8 mouse cellular contexts compared by ENCODE assay signal in the genomic region with DNA sequence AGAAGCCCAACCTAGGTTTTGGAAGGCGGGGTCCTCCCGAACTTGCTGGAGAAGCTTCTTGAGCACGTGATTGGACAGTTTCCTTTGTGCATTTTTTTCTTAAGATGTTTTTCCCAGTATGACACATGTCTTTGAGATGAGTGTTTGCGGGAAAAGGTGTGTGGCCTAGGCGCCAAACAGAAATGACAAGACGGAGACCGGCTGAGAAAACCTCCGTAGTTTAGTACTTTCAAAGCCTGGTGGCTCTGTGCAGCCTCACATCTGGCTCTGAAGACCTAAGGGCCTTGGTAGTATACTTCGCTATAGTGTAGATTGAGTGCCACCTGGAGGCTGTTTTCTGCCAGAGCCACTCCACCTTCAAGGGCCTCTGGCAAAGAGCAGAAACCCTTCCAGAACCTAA. TPM values are rescaled to one million over a fixed set of nuclear protein-coding genes. Genes with fewer than 3 reads are reported as not detected.
DNase-seq lines count a peak whose midpoint lies in the region; ATAC-seq and TF ChIP-seq lines count a peak whose summit lies in the region.

No protein-coding gene starts in this region.

- H3K4me3 ChIP-seq in layer of hippocampus, adult 2 months, result no peak overlapping the region
- no peak overlapping the region for H3K4me3 ChIP-seq in cortical plate, adult 2 months (ENCODE audit: insufficient read depth, low read length)
- peak overlapping the region; percentile 14 for H3K4me3 ChIP-seq in limb, embryonic 12.5 days (replicated peaks)
- H3K4me3 ChIP-seq in midbrain, embryonic 13.5 days (replicated peaks), result peak overlapping the region; percentile 20
- H3K4me3 ChIP-seq in spleen, adult 2 months (ENCODE audit: extremely low read depth, insufficient read depth, insufficient read length), result no peak overlapping the region

- no peak for TF ChIP-seq POLR2A in cortical plate, adult 2 months (IDR thresholded peaks at IDR 0.05; ENCODE audit: extremely low read depth, insufficient read depth, low read length)
- TF ChIP-seq POLR2A in spleen, adult 2 months (IDR thresholded peaks at IDR 0.05; ENCODE audit: low read depth, low read length), result no peak

- 4% methylated on average over 9 of the region's 9 CpGs for WGBS in limb, embryonic 12.5 days
- 10% methylated on average over 9 of the region's 9 CpGs for WGBS in midbrain, embryonic 13.5 days
- WGBS in spleen, adult 2 months, result 6% methylated on average over 9 of the region's 9 CpGs

- ATAC-seq in limb, embryonic 12.5 days (ENCODE audit: insufficient number of reproducible peaks, insufficient read depth, low FRiP score, low TSS enrichment, low read depth), result 0 out of 2 replicates have a peak, but pooled peaks have one; percentile 43
- ATAC-seq in midbrain, embryonic 13.5 days, result no peak

- peak overlapping the region; percentile 42 for H3K4me2 ChIP-seq in limb, embryonic 12.5 days
- peak overlapping the region; percentile 41 for H3K4me2 ChIP-seq in midbrain, embryonic 13.5 days (replicated peaks)

- H3K9ac ChIP-seq in limb, embryonic 12.5 days (replicated peaks), result no peak overlapping the region
- H3K9ac ChIP-seq in midbrain, embryonic 13.5 days (replicated peaks), result no peak overlapping the region

- H3K27me3 ChIP-seq in limb, embryonic 12.5 days, result 0 out of 2 replicates have a peak, but pooled peaks cover 3% of the 10 kb centered on the region
- peaks cover 7% of the 10 kb centered on the region for H3K27me3 ChIP-seq in midbrain, embryonic 13.5 days
- H3K27me3 ChIP-seq in spleen, adult 2 months (ENCODE audit: control insufficient read depth, insufficient read depth, low read length), result no peaks in the 10 kb centered on the region

- peak; percentile 79 for TF ChIP-seq CTCF in layer of hippocampus, adult 2 months (conservative IDR thresholded peaks at IDR 0.05)
- TF ChIP-seq CTCF in cortical plate, adult 2 months (IDR thresholded peaks at IDR 0.05; ENCODE audit: extremely low read depth, insufficient read depth, low read length), result peak; percentile 58
- peak; percentile 63; the same call in 1 of the 2 replicates for TF ChIP-seq CTCF in spleen, adult 2 months (IDR thresholded peaks at IDR 0.05; ENCODE audit: extremely low read depth, insufficient read depth, insufficient read length, insufficient replicate concordance)

- H3K27ac ChIP-seq in layer of hippocampus, adult 2 months, result no peak overlapping the region
- no peak overlapping the region for H3K27ac ChIP-seq in cortical plate, adult 2 months (ENCODE audit: insufficient read depth, low read length)
- no peak overlapping the region for H3K27ac ChIP-seq in limb, embryonic 12.5 days
- H3K27ac ChIP-seq in midbrain, embryonic 13.5 days, result no peak overlapping the region
- H3K27ac ChIP-seq in spleen, adult 2 months (ENCODE audit: insufficient read depth, low read length), result no peak overlapping the region

- DNase-seq in layer of hippocampus, adult 2 months (ENCODE audit: low spot score in 2 of 2), result peak; percentile 47 to 52
- no peak for DNase-seq in layer of hippocampus, postnatal 36 days
- peak; percentile 42 for DNase-seq in gastrocnemius, postnatal 10 days
- DNase-seq in hindlimb bud, embryonic 11.5 days (ENCODE audit: extremely low spot score, low read depth, low spot score), result peak; percentile 80
- DNase-seq in spleen, adult 2 months (ENCODE audit: low read depth in 1 of 2, low spot score in 2 of 2), result peak; percentile 74 to 84

- no peaks in the 10 kb centered on the region for H3K9me3 ChIP-seq in limb, embryonic 12.5 days
- no peaks in the 10 kb centered on the region for H3K9me3 ChIP-seq in midbrain, embryonic 13.5 days

- no peaks in the 10 kb centered on the region for H3K36me3 ChIP-seq in limb, embryonic 12.5 days
- no peaks in the 10 kb centered on the region for H3K36me3 ChIP-seq in midbrain, embryonic 13.5 days
- H3K36me3 ChIP-seq in spleen, adult 2 months (ENCODE audit: control insufficient read depth, insufficient read depth, low read length), result no peaks in the 10 kb centered on the region

- peaks cover 2% of the 10 kb centered on the region; the same call in 1 of the 2 replicates for H3K4me1 ChIP-seq in cortical plate, adult 2 months (ENCODE audit: control insufficient read depth, insufficient read depth, low read length)
- H3K4me1 ChIP-seq in limb, embryonic 12.5 days (replicated peaks), result peaks cover 10% of the 10 kb centered on the region
- peaks cover 12% of the 10 kb centered on the region for H3K4me1 ChIP-seq in midbrain, embryonic 13.5 days (replicated peaks)
- peaks cover 8% of the 10 kb centered on the region for H3K4me1 ChIP-seq in spleen, adult 2 months (ENCODE audit: control insufficient read depth, insufficient read depth, insufficient read length)

RNA-seq across cellular contexts. Expression of a gene that starts 3.0 kb away (rescaled TPM):
- 100 to 1,000 TPM; 151 to 156 TPM for total RNA-seq in layer of hippocampus, adult 2 months (2021)
- 100 to 1,000 TPM; 131 to 154 TPM for total RNA-seq in layer of hippocampus, postnatal 36 days (2021)
- 122 and 144 TPM in 2 replicates for polyA plus RNA-seq in cortical plate, adult 2 months (2012; rRNA removed)
- total RNA-seq in gastrocnemius, postnatal 10 days (2021), result 10 to 100 TPM; 34.0 to 50.1 TPM
- polyA plus RNA-seq in limb, embryonic 12.5 days (2016; fragmentation: Nextera tagmentation; extraction: Ambion mirVana), result 298 and 331 TPM in 2 replicates
- 401 and 405 TPM in 2 replicates for polyA plus RNA-seq in midbrain, embryonic 13.5 days (2015; fragmentation: Nextera tagmentation; extraction: Ambion mirVana)
- 15.4 and 15.9 TPM in 2 replicates for polyA plus RNA-seq in spleen, adult 2 months (2012; rRNA removed)

RNA-seq across cellular contexts. Expression of a gene that starts 4.0 kb away (rescaled TPM):
- 100 to 1,000 TPM; 112 to 118 TPM for total RNA-seq in layer of hippocampus, adult 2 months (2021)
- 100 to 1,000 TPM; 105 to 114 TPM for total RNA-seq in layer of hippocampus, postnatal 36 days (2021)
- 64.9 and 67.2 TPM in 2 replicates for polyA plus RNA-seq in cortical plate, adult 2 months (2012; rRNA removed)
- total RNA-seq in gastrocnemius, postnatal 10 days (2021), result 10 to 100 TPM; 67.0 to 71.2 TPM
- polyA plus RNA-seq in limb, embryonic 12.5 days (2016; fragmentation: Nextera tagmentation; extraction: Ambion mirVana), result 76.4 and 79.3 TPM in 2 replicates
- polyA plus RNA-seq in midbrain, embryonic 13.5 days (2015; fragmentation: Nextera tagmentation; extraction: Ambion mirVana), result 114 and 122 TPM in 2 replicates
- polyA plus RNA-seq in spleen, adult 2 months (2012; rRNA removed), result 10.3 and 10.5 TPM in 2 replicates

RNA-seq across cellular contexts. Expression of a gene that starts 25.5 kb away (rescaled TPM):
- not detected for total RNA-seq in layer of hippocampus, adult 2 months (2021)
- under 1 TPM in 1 of 2 experiments, not detected in 1; 0.88 TPM for total RNA-seq in layer of hippocampus, postnatal 36 days (2021)
- polyA plus RNA-seq in cortical plate, adult 2 months (2012; rRNA removed), result 1.0 and 1.5 TPM in 2 replicates
- total RNA-seq in gastrocnemius, postnatal 10 days (2021), result not detected
- 0.50 TPM in 1 of 2 replicates, not detected in the other for polyA plus RNA-seq in limb, embryonic 12.5 days (2016; fragmentation: Nextera tagmentation; extraction: Ambion mirVana)
- not detected in 2 replicates for polyA plus RNA-seq in midbrain, embryonic 13.5 days (2015; fragmentation: Nextera tagmentation; extraction: Ambion mirVana)
- polyA plus RNA-seq in spleen, adult 2 months (2012; rRNA removed), result 8.5 and 10.4 TPM in 2 replicates

RNA-seq across cellular contexts. Expression of a gene that starts 29.9 kb away (rescaled TPM):
- total RNA-seq in layer of hippocampus, adult 2 months (2021), result 10 to 100 TPM; 75.3 to 88.0 TPM
- total RNA-seq in layer of hippocampus, postnatal 36 days (2021), result 10 to 100 TPM; 71.7 to 74.6 TPM
- polyA plus RNA-seq in cortical plate, adult 2 months (2012; rRNA removed), result 60.5 and 72.1 TPM in 2 replicates
- total RNA-seq in gastrocnemius, postnatal 10 days (2021), result 10 to 100 TPM; 60.0 to 71.1 TPM
- 790 and 833 TPM in 2 replicates for polyA plus RNA-seq in limb, embryonic 12.5 days (2016; fragmentation: Nextera tagmentation; extraction: Ambion mirVana)
- polyA plus RNA-seq in midbrain, embryonic 13.5 days (2015; fragmentation: Nextera tagmentation; extraction: Ambion mirVana), result 599 and 627 TPM in 2 replicates
- 31.8 and 60.7 TPM in 2 replicates for polyA plus RNA-seq in spleen, adult 2 months (2012; rRNA removed)

RNA-seq across cellular contexts. Expression of a gene that starts 35.5 kb away (rescaled TPM):
- 10 to 100 TPM; 27.0 to 30.0 TPM for total RNA-seq in layer of hippocampus, adult 2 months (2021)
- total RNA-seq in layer of hippocampus, postnatal 36 days (2021), result 10 to 100 TPM; 32.8 TPM
- polyA plus RNA-seq in cortical plate, adult 2 months (2012; rRNA removed), result 24.8 and 26.4 TPM in 2 replicates
- 10 to 100 TPM; 23.8 to 30.4 TPM for total RNA-seq in gastrocnemius, postnatal 10 days (2021)
- polyA plus RNA-seq in limb, embryonic 12.5 days (2016; fragmentation: Nextera tagmentation; extraction: Ambion mirVana), result 145 and 146 TPM in 2 replicates
- polyA plus RNA-seq in midbrain, embryonic 13.5 days (2015; fragmentation: Nextera tagmentation; extraction: Ambion mirVana), result 134 and 137 TPM in 2 replicates
- 8.9 and 9.7 TPM in 2 replicates for polyA plus RNA-seq in spleen, adult 2 months (2012; rRNA removed)

Comparison
In these comparisons a context has a peak if more than half of its experiments do, and no peak if none do; other contexts are left out.
1. DNase-seq: peak in layer of hippocampus, adult 2 months (2 of 2), gastrocnemius, postnatal 10 days (single experiment), hindlimb bud, embryonic 11.5 days (single experiment) and spleen, adult 2 months (2 of 2); none in layer of hippocampus, postnatal 36 days (0 of 2).
2. H3K4me3 ChIP-seq: peak in limb, embryonic 12.5 days (single experiment) and midbrain, embryonic 13.5 days (single experiment); none in layer of hippocampus, adult 2 months (single experiment), cortical plate, adult 2 months (single experiment) and spleen, adult 2 months (single experiment).
3. Peak in every context shown above with its lines, with median percentiles within 50 percentile points of each other: CTCF ChIP-seq.